Mouse (Mus musculus) spleen, adult 18-20 months (tissue): ENCODE measurements around the gene Hist1h2ae.
"Not testable (repeated sequence)": the region's sequence is repeated elsewhere in the genome, so short reads cannot be mapped to it uniquely, and the experiment has no call there.

Experiments used
- DNase-seq, 2 experiments: peaks; one replicate each; pipeline ENCODE4 v3.0.0; 2022; ENCODE audit warnings: mixed read lengths in 2 of 2

The Hist1h2ae gene

DNA sequence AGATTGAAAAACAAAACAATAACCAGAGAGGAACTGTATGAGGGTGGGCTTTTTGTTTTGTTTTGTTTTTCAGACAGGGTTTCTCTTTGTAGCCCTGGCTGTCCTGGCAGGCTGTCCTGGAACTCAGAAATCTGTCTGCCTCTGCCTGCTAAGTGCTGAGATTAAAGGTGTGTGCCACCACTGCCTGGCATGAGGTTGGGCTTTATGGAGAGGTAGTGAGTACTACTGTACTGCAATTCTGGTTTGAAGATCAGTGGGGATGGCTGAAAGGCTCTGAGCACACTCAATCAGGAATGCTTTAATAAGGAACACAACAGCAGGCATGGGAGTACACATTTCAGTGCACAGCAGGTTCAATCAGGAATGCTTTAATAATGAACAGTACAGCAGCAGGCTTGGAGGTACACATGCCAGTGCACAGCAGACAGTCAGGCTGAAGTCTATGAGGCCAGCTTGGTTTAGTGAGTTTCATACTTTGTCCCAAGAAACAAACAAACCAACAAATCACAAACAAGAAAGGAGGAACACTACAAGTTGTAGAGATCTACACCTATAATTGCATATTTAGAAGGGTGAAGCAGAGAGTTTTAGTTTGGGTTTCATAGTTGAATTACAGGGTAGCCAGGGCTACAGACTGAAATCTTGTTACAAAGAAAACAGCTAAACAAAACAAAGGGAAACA, 12.5 kb upstream of the Hist1h2ae start:
- no peak for DNase-seq

DNA sequence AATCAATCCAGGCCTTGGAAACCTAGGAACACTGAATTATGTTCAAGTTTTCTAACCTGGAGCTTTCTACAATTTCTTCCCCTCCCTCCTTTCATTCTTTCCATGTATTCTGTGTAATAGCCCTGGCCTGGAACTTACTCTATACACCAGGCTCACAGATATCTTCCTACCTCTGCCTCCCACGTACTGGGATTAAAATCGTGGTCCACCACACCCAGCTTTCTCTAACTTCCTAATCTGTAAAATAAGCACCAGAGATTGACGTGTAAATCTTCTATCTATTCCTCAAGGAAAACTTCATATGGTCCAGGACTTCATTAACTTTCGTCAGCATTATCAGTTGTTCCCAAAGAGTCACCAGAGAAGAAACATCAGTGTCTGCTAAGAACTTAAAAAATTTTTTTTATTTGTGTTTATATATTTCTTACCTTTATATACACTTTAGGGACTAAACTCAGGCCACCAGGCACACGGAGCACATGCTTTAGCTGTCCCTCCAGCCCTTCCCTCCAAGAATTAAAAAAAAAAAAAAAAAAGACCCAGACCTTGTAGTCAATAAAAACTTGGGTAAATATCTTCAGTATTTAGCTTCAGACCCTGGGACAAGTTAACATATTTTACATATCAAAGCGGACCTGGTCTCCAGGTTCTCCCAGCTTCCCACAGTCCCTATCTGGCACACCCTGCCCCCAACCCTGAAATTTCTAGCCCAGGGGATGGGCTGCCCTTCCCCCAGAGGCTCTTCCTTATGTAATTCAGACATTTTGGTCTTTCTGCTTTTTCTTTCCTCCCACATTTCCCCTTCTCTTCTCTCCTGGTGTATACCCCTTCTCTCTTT, 11.4 kb upstream of the Hist1h2ae start:
- DNase-seq, result no peak

GRCm38 (mm10) chr13:23581408-23582218, 10.6 kb upstream of the Hist1h2ae start, which contains the start of gene Hist1h4d:
TSS of gene Hist1h4d (plus strand) at chr13:23581598.
- DNase-seq, result peak; percentile 86 to 90

DNA sequence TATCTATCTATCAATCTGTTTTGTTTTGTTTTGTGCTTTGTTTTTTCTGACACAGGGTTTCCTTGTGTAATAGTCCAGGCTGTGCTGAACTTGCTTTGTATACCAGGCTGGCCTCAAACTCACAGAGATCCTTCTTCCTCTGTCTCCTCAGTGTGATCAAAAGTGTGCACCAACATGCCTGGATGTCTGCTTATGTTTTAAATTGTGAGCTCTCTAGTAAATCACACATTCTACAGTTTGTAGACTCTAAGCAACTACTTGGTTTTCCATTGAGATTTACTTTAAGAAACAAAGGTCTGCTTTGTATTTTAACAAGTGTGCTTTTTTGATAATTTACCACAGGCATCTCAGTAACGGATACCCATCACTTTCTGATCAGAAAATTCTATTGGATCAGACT, 6.8 kb upstream of the Hist1h2ae start:
- DNase-seq, result no peak

GRCm38 (mm10) chr13:23576906-23577639, 6.1 kb upstream of the Hist1h2ae start:
- no peak for DNase-seq

DNA sequence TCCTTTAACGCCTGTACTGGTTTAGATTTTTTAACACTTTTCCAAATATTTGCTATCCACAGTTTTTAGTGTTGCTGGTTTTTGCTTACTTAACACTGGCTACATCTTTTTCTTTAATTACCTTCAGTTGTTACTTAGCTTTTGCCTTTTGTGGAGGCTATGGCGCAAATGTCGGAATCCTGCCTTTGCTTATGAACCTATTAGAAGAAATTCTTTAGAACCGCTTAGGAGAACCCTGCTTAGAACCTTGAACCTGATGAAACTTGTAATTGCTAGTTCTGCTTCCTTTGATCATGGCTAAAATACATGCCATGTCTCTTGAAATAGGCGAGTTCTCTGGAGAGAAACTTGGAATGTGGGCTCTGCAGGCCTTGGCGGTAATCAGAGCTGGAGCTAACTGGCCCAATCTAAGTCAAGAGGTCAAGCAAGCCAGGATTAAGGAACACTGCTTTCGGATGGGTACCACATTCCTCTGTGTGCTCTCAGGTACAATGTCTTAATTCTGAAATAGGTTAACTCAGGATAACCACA, 5.4 kb upstream of the Hist1h2ae start:
- DNase-seq, result no peak

GRCm38 (mm10) chr13:23575864-23576313, 4.9 kb upstream of the Hist1h2ae start:
- DNase-seq, result not testable (repeated sequence)

GRCm38 (mm10) chr13:23575271-23575851, 4.3 kb upstream of the Hist1h2ae start, which contains the start of gene Hist1h3d:
TSS of gene Hist1h3d (plus strand) at chr13:23575763.
- DNase-seq, result peak in 1 of 2 experiments; percentile 32

GRCm38 (mm10) chr13:23574546-23575170, 3.6 kb upstream of the Hist1h2ae start:
- DNase-seq, result not testable (repeated sequence)

GRCm38 (mm10) chr13:23573898-23574524, 3.0 kb upstream of the Hist1h2ae start, which contains the start of the genes Hist1h2bf and Hist1h2ad:
TSS of gene Hist1h2bf (minus strand) at chr13:23574196.
TSS of gene Hist1h2ad (plus strand) at chr13:23574381.
- peak; percentile 72 to 77 for DNase-seq

- not testable (repeated sequence) for DNase-seq
These were observed 2.2 kb upstream of the Hist1h2ae start for GRCm38 (mm10) chr13:23573034-23573897.

GRCm38 (mm10) chr13:23572218-23573033, 1.4 kb upstream of the Hist1h2ae start:
- no peak for DNase-seq

- DNase-seq, result not testable (repeated sequence)
These were observed 641 bp upstream of the Hist1h2ae start for GRCm38 (mm10) chr13:23571504-23572217.

DNA sequence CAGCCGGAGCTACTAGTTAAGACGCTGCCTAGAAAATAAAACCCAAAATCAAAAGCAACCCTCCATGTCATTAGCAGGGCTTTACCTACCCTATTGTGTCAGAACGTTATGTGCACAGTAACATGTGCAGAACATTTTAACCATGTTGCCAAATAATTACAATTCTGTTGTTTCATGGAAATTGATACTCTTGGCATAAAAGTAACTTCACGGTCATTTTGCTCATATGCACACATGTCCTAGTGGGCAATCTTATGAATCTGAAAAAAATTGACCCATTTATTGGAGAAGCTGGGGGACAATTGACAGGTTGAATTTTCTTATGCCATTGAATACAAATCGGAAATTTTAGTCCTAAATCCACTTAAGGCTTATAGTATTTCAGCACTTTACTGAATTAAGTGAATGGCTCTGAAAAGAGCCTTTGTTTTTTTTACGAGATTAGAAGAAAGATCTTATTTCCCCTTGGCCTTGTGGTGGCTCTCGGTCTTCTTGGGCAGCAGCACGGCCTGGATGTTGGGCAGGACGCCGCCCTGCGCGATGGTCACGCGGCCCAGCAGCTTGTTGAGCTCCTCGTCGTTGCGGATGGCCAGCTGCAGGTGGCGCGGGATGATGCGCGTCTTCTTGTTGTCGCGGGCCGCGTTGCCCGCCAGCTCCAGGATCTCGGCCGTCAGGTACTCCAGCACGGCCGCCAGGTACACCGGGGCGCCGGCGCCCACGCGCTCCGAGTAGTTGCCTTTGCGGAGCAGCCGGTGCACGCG, 579 bp downstream of the Hist1h2ae start:
- DNase-seq, result not testable (repeated sequence)

DNA sequence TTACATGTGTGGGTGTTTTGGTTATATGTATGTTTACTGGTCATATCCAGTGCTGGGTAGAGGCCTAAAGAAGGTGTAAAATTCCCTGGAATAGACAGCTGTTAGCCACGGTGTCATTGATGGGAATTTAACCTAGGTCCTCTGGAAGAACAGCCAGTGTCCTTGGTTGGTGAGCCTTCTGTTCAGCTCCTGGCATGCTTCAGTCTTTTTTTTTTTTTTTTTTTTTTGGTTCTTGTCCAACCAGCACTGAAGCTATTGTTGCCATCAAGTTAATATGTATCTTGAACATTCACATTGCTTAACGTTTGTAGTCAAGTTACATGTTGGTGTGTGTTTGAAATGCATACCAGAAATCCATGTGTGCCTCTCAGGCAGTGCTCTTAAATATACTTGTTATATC, 6.5 kb downstream of the Hist1h2ae start:
- DNase-seq, result no peak

GRCm38 (mm10) chr13:23562699-23563462, 8.1 kb downstream of the Hist1h2ae start:
- no peak for DNase-seq
